Mouse (Mus musculus) embryonic facial prominence, embryonic 10.5 days (tissue): ENCODE data around the gene Brms1. TPM values are rescaled to one million over a fixed set of nuclear protein-coding genes. Genes with fewer than 3 reads are reported as not detected.
A peak's percentile ranks its signal among the peaks of the same experiment; 100 is the strongest.
"Not testable (repeated sequence)": the region's sequence is repeated elsewhere in the genome, so short reads cannot be mapped to it uniquely, and the experiment has no call there.

Experiments
- DNase-seq: peaks from one replicate; pipeline ENCODE4 v3.0.0-alpha.2; 2017; ENCODE audit warnings: low spot score
- H3K27ac ChIP-seq: fragments of 300-500 bp; sonication (generic); replicated peaks from 2 replicates; pipeline ENCODE4 v1.5.1; 2016; ENCODE audit warnings: mild to moderate bottlenecking
- H3K27me3 ChIP-seq: fragments of 300-500 bp; sonication (generic); replicated peaks from 2 replicates; pipeline ENCODE4 v1.6.1; 2016; ENCODE audit warnings: low read depth, mild to moderate bottlenecking; ENCODE audit not compliant: poor library complexity, severe bottlenecking
- H3K36me3 ChIP-seq: fragments of 300-500 bp; sonication (generic); replicated peaks from 2 replicates; pipeline ENCODE4 v1.6.1; 2016; ENCODE audit warnings: mild to moderate bottlenecking, moderate library complexity
- H3K4me1 ChIP-seq: fragments of 300-500 bp; sonication (generic); 2 replicates; pipeline ENCODE4 v1.6.1; 2016
- H3K4me3 ChIP-seq: fragments of 300-500 bp; sonication (generic); 2 replicates; pipeline ENCODE4 v1.5.1; 2016; ENCODE audit warnings: mild to moderate bottlenecking, moderate library complexity
- H3K9me3 ChIP-seq: fragments of 300-500 bp; sonication (generic); 2 replicates; pipeline ENCODE4 v1.6.1; 2016; ENCODE audit warnings: mild to moderate bottlenecking
- WGBS: fragments of 180-500 bp; shearing (Covaris S2); methylation state at CpG from one replicate; pipeline ENCODE4 v1.1.7; 2016; 5-methylcytosine and 5-hydroxymethylcytosine counted together
- polyA plus RNA-seq: library from polyadenylated mRNA; unstranded; fragments of >200 nt; fragmentation: Nextera tagmentation; extraction: Ambion mirVana; gene quantifications from 2 replicates; pipeline ENCODE4 v1.2.1, GENCODE M21; 2016

The Brms1 gene
- 72.6 and 82.4 TPM in 2 replicates for polyA plus RNA-seq

DNA sequence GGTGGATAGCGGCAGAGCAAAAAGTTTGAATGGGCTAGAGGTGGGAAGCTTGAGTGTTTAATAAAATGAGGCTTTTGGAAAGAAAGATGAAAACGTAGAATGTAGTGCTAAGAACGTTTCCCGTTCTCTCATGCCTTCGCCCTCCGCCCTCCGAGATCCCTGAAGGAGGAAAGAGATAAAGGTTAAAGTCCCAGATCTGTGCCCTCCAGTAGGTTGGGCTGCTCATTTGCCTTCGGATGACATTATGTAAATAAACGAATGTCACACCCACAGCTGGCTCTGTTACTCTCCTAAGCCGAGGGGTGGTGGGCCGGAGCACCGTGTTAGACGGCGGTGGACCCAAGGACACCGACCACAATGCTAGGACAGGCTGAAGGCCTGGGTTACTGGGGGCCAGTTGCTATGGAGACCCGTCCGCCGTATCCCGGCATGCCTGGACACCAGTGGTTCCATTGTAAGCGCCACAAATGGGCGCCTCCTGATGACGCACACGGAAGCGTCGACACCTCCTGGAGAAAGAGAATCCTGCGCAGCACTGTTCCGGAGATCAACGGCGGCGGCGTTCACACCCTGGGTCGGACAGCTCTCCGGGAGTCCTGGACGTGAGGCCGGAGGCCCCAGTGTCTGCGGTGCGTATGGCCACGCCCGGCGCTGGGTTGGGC is at the start of gene Brms1:
Brms1 (plus strand) TSS at position 493 of the 662 bp plus-strand sequence.
- Histone ChIP-seq H3K27me3 (peaks cover 7% of the 10 kb centered on the region; the same call in 1 of the 2 replicates), H3K9me3 (no peaks in the 10 kb centered on the region), H3K4me1 (peaks cover 45% of the 10 kb centered on the region), H3K27ac (peak within 1 kb of the TSS; percentile 81), H3K4me3 (peak within 1 kb of the TSS; percentile 95), H3K36me3 (peaks cover 31% of the 10 kb centered on the region)
- peak; percentile 94 for DNase-seq
- WGBS = 9% methylated on average over 40 of the region's 40 CpGs

DNA sequence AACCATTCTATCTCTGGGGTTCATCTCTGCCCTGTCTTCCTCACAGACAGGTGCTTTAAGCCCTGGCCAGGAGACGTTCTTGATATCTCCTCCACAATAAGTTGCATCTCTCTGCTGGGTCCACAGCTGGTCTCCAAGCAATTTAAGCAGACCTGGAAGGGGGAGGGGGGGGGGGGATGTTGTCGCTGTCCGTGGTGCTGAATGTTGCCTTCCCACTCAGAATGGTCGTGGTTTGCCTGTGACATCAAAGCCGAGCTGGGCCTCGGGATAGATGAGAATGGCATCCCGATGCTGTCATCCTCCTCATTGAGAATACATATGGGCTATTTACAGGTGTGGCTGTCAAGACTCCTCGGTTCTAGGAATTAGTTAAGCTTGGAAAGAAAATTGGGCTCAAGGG is 48.8 kb upstream of the Brms1 start:
- Histone ChIP-seq H3K9me3 (no peaks in the 10 kb centered on the region), H3K27ac (no peak overlapping the region), H3K4me1 (peaks cover 11% of the 10 kb centered on the region), H3K36me3 (no peaks in the 10 kb centered on the region), H3K4me3 (no peak overlapping the region), H3K27me3 (peaks cover 73% of the 10 kb centered on the region)
- WGBS = 19% methylated on average over 8 of the region's 8 CpGs
- DNase-seq = peak; percentile 68

DNA sequence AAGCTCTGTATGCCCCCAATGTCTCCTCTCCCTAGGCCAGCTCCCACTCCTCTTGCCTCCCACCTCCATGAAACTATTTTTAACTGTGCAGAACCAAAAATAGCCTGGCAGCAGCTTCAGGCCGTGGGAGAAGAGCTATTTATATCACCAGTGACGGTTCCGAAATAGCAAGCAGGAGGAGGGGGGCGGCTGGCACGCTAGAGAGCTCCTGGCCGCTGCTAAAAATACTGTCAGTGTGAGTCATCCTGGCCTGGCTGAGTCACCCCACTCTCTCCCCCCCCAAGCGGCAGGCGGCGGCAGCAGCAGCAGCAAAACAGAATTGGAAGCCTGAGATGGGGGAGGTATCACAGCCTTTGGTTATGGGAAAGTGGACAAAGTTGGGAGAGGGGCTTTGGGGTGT is 48.2 kb upstream of the Brms1 start:
- Histone ChIP-seq H3K4me3 (no peak overlapping the region), H3K27me3 (peaks cover 74% of the 10 kb centered on the region), H3K4me1 (peaks cover 11% of the 10 kb centered on the region), H3K9me3 (no peaks in the 10 kb centered on the region), H3K27ac (no peak overlapping the region), H3K36me3 (no peaks in the 10 kb centered on the region)
- DNase-seq = no peak
- 4% methylated on average over 9 of the region's 9 CpGs for WGBS

DNA sequence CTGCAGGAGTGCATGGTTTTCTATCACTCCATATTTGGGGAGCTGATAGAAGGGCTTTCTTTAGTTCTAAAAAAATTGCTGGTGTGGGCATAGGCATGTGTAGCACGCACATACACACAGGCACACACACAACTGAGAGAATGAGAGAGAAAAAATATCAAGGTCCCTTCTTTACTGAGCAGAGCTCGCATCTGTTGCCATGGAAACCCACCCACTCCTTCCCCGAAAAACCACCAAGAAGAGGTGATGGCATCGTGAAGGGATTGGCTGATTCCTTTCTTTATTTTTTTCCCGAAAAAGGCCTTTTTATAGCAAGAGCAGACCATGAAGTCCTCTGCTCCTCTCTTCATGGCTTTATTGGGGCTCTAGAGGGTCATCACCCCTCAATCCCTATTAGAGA is 47.1 kb upstream of the Brms1 start:
- 68% methylated on average over 5 of the region's 5 CpGs for WGBS
- Histone ChIP-seq H3K4me3 (no peak overlapping the region), H3K36me3 (no peaks in the 10 kb centered on the region), H3K9me3 (no peaks in the 10 kb centered on the region), H3K27ac (no peak overlapping the region), H3K27me3 (peaks cover 73% of the 10 kb centered on the region), H3K4me1 (peaks cover 11% of the 10 kb centered on the region)
- no peak for DNase-seq

DNA sequence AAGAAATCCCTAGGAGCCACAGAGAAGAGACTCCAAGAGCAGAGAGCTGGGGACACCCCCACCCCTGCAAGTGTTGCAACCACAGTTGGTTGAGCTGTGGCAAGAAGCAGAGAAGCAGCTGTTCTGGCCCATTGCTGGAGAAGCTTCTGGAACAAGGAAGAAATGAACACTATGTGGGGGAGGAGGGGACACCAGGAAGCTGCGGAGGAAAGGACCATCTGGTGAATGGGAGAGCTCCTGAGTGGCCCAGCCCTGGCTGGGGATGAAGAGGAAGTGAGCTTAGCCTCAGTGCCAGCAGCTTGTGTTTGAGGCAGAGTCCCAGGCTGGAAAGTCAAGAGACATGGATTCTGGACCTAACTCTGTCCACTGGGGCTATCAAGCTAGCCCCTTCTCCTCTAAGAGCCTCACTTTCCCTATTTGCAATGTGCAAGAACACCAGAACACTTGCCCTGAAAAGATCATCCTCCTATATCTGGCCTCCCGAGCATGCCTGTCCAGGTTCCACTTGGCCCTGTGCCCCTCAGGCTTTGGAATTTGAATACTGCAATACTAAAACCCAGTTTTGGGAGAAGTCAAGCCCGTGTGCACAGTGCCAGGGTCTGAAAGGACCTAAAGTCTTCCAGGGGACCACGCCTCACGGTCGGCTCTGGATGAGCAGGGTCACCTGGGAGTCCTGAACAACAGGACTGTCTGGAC is 41.6 kb upstream of the Brms1 start:
- WGBS = 70% methylated on average over 6 of the region's 6 CpGs
- DNase-seq = no peak
- H3K36me3 ChIP-seq = no peaks in the 10 kb centered on the region
- no peaks in the 10 kb centered on the region for H3K9me3 ChIP-seq
- no peak overlapping the region for H3K27ac ChIP-seq
- H3K4me3 ChIP-seq = no peak overlapping the region
- peaks cover 10% of the 10 kb centered on the region for H3K4me1 ChIP-seq
- peaks cover 42% of the 10 kb centered on the region; the same call in 1 of the 2 replicates for H3K27me3 ChIP-seq

DNA sequence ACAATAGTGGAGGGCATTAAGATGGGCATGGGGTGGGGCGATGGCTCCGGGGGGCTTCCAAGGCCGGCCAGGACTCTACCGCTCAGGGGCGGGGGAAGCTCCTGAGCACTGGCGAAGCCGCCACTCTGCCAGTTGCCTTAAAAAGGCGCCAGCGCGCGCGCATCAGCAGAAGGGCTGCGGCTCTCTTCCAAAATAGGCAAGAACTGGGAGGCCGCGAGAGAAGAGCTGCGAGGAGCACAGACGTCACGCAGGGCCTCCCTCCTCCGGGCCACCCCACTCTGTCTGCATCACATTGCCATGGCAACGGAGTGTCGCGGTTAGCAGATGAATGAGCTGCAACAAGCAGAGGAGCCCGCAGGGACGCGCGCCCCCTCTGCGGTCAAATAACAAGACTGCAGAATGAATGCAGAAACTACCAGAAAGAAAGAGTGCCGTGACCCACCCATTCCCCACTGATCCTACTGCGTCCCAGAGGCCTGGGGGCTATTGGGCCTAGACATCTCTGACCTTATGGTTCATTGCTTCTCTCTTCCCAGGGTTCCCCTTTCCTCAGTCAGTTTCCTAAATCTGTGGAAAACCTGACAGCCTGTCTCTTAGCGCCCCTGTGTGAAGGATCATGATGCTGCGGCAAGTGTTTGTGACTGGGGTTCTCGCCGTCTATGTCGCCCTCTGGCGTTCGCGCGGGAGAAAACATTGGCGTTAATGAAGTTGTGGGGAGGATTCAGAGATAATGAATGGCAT is 39.3 kb upstream of the Brms1 start:
- peak; percentile 88 for DNase-seq
- H3K4me1 ChIP-seq = peaks cover 10% of the 10 kb centered on the region
- peak overlapping the region; percentile 55 for H3K4me3 ChIP-seq
- H3K9me3 ChIP-seq = peaks cover 8% of the 10 kb centered on the region
- 2% methylated on average over 39 of the region's 39 CpGs for WGBS
- H3K27me3 ChIP-seq = peaks cover 32% of the 10 kb centered on the region; the same call in 1 of the 2 replicates
- no peaks in the 10 kb centered on the region for H3K36me3 ChIP-seq
- peak overlapping the region; percentile 55 for H3K27ac ChIP-seq

DNA sequence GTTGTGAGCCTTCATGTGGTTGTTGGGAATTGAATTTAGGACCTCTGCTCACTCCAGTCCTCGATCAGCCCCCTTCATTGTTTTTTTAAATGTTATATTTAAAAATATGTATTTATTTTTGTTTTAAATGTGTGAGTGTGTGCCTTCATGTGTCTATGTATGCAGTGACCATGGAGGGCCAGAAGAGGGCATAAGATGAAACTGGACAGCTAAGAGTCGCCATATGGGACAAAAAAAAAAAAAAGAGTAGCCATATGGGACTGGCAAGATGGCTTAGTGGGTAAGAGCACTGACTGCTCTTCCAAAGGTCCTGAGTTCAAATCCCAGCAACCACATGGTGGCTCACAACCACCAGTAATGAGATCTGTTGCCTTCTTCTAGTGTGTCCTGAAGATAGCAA is 37.5 kb upstream of the Brms1 start:
- 63% methylated on average over 2 of the region's 2 CpGs for WGBS
- H3K36me3 ChIP-seq, H3K4me3 ChIP-seq, DNase-seq, H3K27ac ChIP-seq: not testable (repeated sequence)
- Histone ChIP-seq H3K9me3 (peaks cover 10% of the 10 kb centered on the region), H3K4me1 (peaks cover 10% of the 10 kb centered on the region), H3K27me3 (peaks cover 23% of the 10 kb centered on the region; the same call in 1 of the 2 replicates)

DNA sequence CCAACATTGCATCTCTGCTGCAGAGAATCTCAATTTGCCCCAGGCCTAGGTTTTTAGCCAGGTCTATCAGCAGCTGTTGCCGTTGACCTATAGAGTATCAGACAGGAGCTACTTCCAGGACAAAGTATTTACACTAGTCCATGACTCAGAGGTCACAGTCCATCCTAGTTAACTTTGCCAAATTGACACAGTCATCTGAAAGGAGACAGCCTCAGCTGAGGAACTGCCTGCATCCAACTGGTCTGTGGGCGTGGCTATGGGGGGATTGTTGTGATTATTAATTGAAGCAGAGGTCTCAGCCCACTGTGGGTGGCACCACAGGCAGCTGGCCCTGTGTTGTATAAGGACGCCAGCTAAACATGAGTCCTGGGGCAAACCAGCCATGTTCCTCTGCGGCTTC is 36.2 kb upstream of the Brms1 start:
- H3K4me1 ChIP-seq = peaks cover 10% of the 10 kb centered on the region
- H3K9me3 ChIP-seq = peaks cover 10% of the 10 kb centered on the region
- H3K36me3 ChIP-seq = no peaks in the 10 kb centered on the region
- DNase-seq = no peak
- H3K4me3 ChIP-seq = no peak overlapping the region
- no peak overlapping the region for H3K27ac ChIP-seq
- H3K27me3 ChIP-seq = peaks cover 15% of the 10 kb centered on the region; the same call in 1 of the 2 replicates
- 69% methylated on average over 4 of the region's 4 CpGs for WGBS

DNA sequence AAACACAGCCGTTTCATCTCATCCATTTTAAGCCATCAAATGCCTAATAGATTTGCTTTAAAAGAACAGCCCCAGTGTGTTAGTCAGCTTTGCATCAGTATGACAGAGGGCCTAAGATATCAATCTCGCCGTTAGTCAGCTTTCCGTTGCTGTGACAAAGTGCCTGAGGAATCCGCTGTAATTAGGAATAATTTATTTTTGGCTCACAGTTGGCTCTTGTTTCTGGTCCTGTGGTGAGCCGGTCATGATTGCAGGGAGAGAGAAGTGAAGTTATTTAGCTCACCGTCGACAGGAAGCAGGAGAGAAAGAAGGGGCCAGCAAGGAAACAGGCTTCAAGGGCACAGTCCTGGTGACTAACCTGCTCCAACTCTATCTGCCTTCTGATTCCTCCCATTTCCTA is 28.0 kb upstream of the Brms1 start:
- Histone ChIP-seq H3K36me3 (no peaks in the 10 kb centered on the region), H3K4me1 (peaks cover 12% of the 10 kb centered on the region), H3K4me3 (no peak overlapping the region), H3K27ac (no peak overlapping the region), H3K9me3 (no peaks in the 10 kb centered on the region), H3K27me3 (no peaks in the 10 kb centered on the region)
- WGBS = 71% methylated on average over 8 of the region's 8 CpGs
- DNase-seq = no peak

DNA sequence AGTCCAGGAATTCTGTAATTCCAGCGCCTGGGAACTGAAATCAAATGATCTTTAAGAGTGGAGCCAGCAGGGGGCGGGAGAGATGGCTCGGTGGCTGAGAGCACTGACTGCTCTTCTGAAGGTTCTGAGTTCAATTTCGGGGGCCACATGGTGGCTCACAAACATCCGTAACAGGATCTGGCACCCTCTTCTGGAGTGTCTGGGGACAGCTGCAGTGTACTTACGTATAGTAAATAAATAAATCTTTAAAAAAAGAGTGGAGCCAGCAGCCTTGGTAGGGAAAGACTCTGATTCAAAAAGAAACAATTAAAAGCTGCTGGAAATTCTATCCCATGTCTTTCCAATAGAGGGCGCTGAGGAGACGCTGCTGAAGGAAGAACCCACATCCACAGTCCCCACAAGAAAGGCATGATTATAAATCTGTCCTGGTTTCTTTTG is 26.2 kb upstream of the Brms1 start:
- H3K36me3 ChIP-seq = no peaks in the 10 kb centered on the region
- DNase-seq = peak; percentile 50
- no peaks in the 10 kb centered on the region for H3K27me3 ChIP-seq
- H3K4me3 ChIP-seq = no peak overlapping the region
- WGBS = 20% methylated on average over 8 of the region's 8 CpGs
- no peaks in the 10 kb centered on the region for H3K9me3 ChIP-seq
- H3K27ac ChIP-seq = no peak overlapping the region
- H3K4me1 ChIP-seq = peaks cover 12% of the 10 kb centered on the region

DNA sequence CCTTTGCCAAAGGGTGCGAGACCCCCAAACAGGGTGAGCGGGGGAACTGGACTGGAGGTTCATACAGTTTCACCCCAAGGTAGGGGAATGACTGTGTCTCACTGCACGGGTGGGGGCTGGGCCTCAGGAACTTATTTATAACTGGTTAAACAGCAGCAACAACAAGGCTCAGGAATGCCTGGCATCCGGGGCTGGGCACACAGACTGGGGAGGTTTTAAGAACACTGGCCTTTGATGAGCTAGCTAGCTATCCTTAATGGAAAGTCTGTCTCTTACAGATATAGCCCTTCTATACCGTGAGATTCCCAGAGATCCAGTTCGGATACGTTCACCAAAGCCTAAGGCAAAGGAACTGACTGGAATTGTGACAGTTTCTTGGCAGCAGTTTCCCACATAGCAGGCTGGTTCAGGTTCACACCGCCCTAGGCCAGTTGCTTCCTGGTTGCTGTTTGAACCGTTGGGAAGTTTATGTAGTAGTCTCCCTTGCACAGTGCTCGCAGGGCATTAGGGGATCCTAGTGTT is 24.9 kb upstream of the Brms1 start:
- peaks cover 12% of the 10 kb centered on the region for H3K4me1 ChIP-seq
- no peaks in the 10 kb centered on the region for H3K36me3 ChIP-seq
- DNase-seq = peak; percentile 40
- no peak overlapping the region; the same call in 1 of the 2 replicates for H3K27ac ChIP-seq
- no peaks in the 10 kb centered on the region for H3K27me3 ChIP-seq
- H3K9me3 ChIP-seq = no peaks in the 10 kb centered on the region
- H3K4me3 ChIP-seq = no peak overlapping the region
- 39% methylated on average over 10 of the region's 10 CpGs for WGBS

DNA sequence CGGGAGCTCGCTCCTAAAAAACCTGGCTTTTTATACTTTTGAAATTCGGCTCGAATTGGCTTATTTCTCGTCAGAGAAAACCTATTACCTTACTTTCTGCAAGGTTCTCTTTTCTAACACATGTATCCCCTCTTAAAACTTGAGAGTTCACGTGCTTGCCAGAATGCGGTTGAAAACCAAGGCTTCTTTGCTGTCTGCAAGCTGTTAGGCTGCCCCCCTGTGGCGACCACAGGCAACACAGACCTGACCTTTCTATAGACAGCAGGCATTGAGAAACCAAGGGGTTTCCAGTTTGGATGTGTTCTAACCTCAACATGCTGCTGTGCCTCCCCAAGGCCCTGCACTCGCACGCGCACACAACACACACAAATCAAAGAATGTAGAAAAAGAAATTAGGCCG is 24.4 kb upstream of the Brms1 start:
- peak overlapping the region; percentile 26; the same call in 1 of the 2 replicates for H3K4me3 ChIP-seq
- no peak overlapping the region; the same call in 1 of the 2 replicates for H3K27ac ChIP-seq
- 21% methylated on average over 12 of the region's 12 CpGs for WGBS

More for the DNA sequence above, 24.4 kb upstream of the Brms1 start:
- H3K36me3 ChIP-seq = no peaks in the 10 kb centered on the region
- DNase-seq = peak; percentile 84
- H3K9me3 ChIP-seq = no peaks in the 10 kb centered on the region
- no peaks in the 10 kb centered on the region for H3K27me3 ChIP-seq
- H3K4me1 ChIP-seq = peaks cover 12% of the 10 kb centered on the region
